Mouse (Mus musculus) thymus, adult 18-20 months (tissue): Measurements from ENCODE around the gene Cntn2.
A peak's percentile ranks its signal among the peaks of the same experiment; 100 is the strongest.
"Not testable (repeated sequence)": the region's sequence is repeated elsewhere in the genome, so short reads cannot be mapped to it uniquely, and the experiment has no call there.

Experiments used
- DNase-seq, 2 experiments: peaks; one replicate each; pipeline ENCODE4 v3.0.0; 2022; ENCODE audit warnings: mixed read lengths in 2 of 2

Cntn2 gene

GRCm38 (mm10) chr1:132509771-132510170, 33.3 kb downstream of the Cntn2 start:
- no peak for DNase-seq

GRCm38 (mm10) chr1:132506656-132507055, 36.4 kb downstream of the Cntn2 start:
- no peak for DNase-seq

- no peak for DNase-seq
Observed at GRCm38 (mm10) chr1:132506058-132506457, 37.0 kb downstream of the Cntn2 start, which contains the start of gene Tmem81. Gene Tmem81 (plus strand): TSS chr1:132506230.

- no peak for DNase-seq
Observed at GRCm38 (mm10) chr1:132505155-132505554, 37.9 kb downstream of the Cntn2 start.

GRCm38 (mm10) chr1:132500535-132500934, 42.5 kb downstream of the Cntn2 start:
- no peak for DNase-seq

- DNase-seq = no peak
Observed at GRCm38 (mm10) chr1:132483759-132484158, 59.3 kb downstream of the Cntn2 start.

GRCm38 (mm10) chr1:132483234-132483633, 59.8 kb downstream of the Cntn2 start:
- DNase-seq = no peak

GRCm38 (mm10) chr1:132481619-132482018, 61.4 kb downstream of the Cntn2 start:
- DNase-seq = no peak

GRCm38 (mm10) chr1:132479438-132479837, 63.6 kb downstream of the Cntn2 start:
- DNase-seq = no peak

- peak; percentile 68 to 72 for DNase-seq
Observed at GRCm38 (mm10) chr1:132476928-132477691, 65.9 kb downstream of the Cntn2 start, which contains the start of gene Rbbp5. Gene Rbbp5 (plus strand): TSS chr1:132477365.

- no peak for DNase-seq
Observed at GRCm38 (mm10) chr1:132476575-132476927, 66.5 kb downstream of the Cntn2 start.

GRCm38 (mm10) chr1:132474496-132474895, 68.6 kb downstream of the Cntn2 start:
- no peak for DNase-seq

GRCm38 (mm10) chr1:132472537-132472936, 70.5 kb downstream of the Cntn2 start:
- no peak for DNase-seq

- no peak for DNase-seq
Observed at GRCm38 (mm10) chr1:132471499-132471898, 71.6 kb downstream of the Cntn2 start.

- no peak for DNase-seq
Observed at GRCm38 (mm10) chr1:132471032-132471431, 72.0 kb downstream of the Cntn2 start.

GRCm38 (mm10) chr1:132470031-132470430, 73.0 kb downstream of the Cntn2 start:
- DNase-seq = not testable (repeated sequence)

GRCm38 (mm10) chr1:132469519-132469918, 73.5 kb downstream of the Cntn2 start:
- no peak for DNase-seq

- DNase-seq = no peak
Observed at GRCm38 (mm10) chr1:132468926-132469325, 74.1 kb downstream of the Cntn2 start.

- no peak for DNase-seq
Observed at GRCm38 (mm10) chr1:132464651-132465050, 78.4 kb downstream of the Cntn2 start.
